In the genomic region with DNA sequence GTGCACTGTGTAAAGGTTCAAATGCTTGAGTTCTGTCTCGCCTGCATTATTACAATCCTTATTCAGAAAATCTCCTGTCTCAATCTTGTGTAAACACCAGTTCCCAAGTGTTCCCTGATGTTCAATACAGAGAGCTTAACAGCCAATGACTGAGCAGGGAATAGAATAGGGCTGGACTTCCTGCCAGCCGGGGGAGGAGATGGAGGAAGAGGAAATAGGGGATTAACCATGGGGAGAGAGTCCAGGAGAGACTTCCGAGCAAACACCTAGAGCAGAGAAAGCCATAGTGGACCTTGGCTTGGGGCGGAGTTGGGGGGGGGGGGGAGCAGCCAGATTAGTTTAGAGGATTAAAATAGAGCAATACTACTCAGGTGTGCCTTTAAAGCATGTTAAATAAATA, we compare ENCODE assay signal across 12 mouse cellular contexts. TPM values are rescaled to one million over a fixed set of nuclear protein-coding genes. Genes with fewer than 3 reads are reported as not detected.
DNase-seq lines count a peak whose midpoint lies in the region; ATAC-seq and TF ChIP-seq lines count a peak whose summit lies in the region.
"Had no signal": no experiment of that assay in that cellular context is flagged by ENCODE, and none has a peak within 500 bp of the region (broad histone marks: within the 10 kb centered on the region; RNA-seq: fewer than 3 reads in every experiment).

No protein-coding gene starts in this region.

- TF ChIP-seq EP300 in lung, postnatal 0 days (IDR thresholded peaks at IDR 0.05), result no peak

- H3K4me2 ChIP-seq in forebrain, embryonic 13.5 days, result no peak overlapping the region
- no peak overlapping the region for H3K4me2 ChIP-seq in forebrain, embryonic 16.5 days (ENCODE audit: low read length)
- no peak overlapping the region for H3K4me2 ChIP-seq in lung, postnatal 0 days (replicated peaks; ENCODE audit: low read depth, low read length)
- H3K4me2 ChIP-seq in limb, embryonic 14.5 days (replicated peaks; ENCODE audit: low read depth, low read length, severe bottlenecking), result no peak overlapping the region
- no peak overlapping the region for H3K4me2 ChIP-seq in stomach, embryonic 16.5 days (ENCODE audit: low read depth, low read length)
- no peak overlapping the region for H3K4me2 ChIP-seq in heart, embryonic 11.5 days

- TF ChIP-seq CTCF in lung, postnatal 0 days (IDR thresholded peaks at IDR 0.05), result no peak

- peak; percentile 42 for DNase-seq in lung, postnatal 0 days (ENCODE audit: low spot score)
- no peak for DNase-seq in lung, postnatal 10 days
- no peak for DNase-seq in limb, embryonic 14.5 days (ENCODE audit: low spot score)
- DNase-seq in left cerebral cortex, adult 8-10 months (ENCODE audit: low spot score in 2 of 2), result no peak
- DNase-seq: B cell, adult 2 months; cerebellum, postnatal 10 days; gastrocnemius, postnatal 14 days; retina, postnatal 1 day had no signal

- H3K36me3 ChIP-seq in forebrain, embryonic 13.5 days (ENCODE audit: poor library complexity, severe bottlenecking), result peaks cover 6% of the 10 kb centered on the region
- 0 out of 2 replicates have a peak, but pooled peaks cover 2% of the 10 kb centered on the region for H3K36me3 ChIP-seq in forebrain, embryonic 16.5 days (ENCODE audit: control insufficient read depth, insufficient read depth)
- H3K36me3 ChIP-seq in lung, postnatal 0 days (ENCODE audit: insufficient read depth, low read length), result no peaks in the 10 kb centered on the region
- peaks cover 12% of the 10 kb centered on the region for H3K36me3 ChIP-seq in limb, embryonic 14.5 days (ENCODE audit: control insufficient read depth, insufficient read depth, low read length)
- H3K36me3 ChIP-seq in stomach, embryonic 16.5 days (ENCODE audit: control insufficient read depth, insufficient read depth, low read length), result no peaks in the 10 kb centered on the region
- peaks cover 4% of the 10 kb centered on the region for H3K36me3 ChIP-seq in heart, embryonic 11.5 days (ENCODE audit: control insufficient read depth, insufficient read depth, low read length)

- H3K9me3 ChIP-seq in forebrain, embryonic 13.5 days (replicated peaks), result no peaks in the 10 kb centered on the region
- H3K9me3 ChIP-seq in forebrain, embryonic 16.5 days (ENCODE audit: control insufficient read depth, low read length), result no peaks in the 10 kb centered on the region
- no peaks in the 10 kb centered on the region for H3K9me3 ChIP-seq in lung, postnatal 0 days (ENCODE audit: low read length)
- H3K9me3 ChIP-seq in limb, embryonic 14.5 days (ENCODE audit: control insufficient read depth, low read length), result no peaks in the 10 kb centered on the region
- no peaks in the 10 kb centered on the region for H3K9me3 ChIP-seq in stomach, embryonic 16.5 days (replicated peaks; ENCODE audit: control insufficient read depth, low read length)
- no peaks in the 10 kb centered on the region for H3K9me3 ChIP-seq in heart, embryonic 11.5 days (replicated peaks; ENCODE audit: control insufficient read depth, low read length)

- no peak overlapping the region for H3K27ac ChIP-seq in forebrain, embryonic 13.5 days
- H3K27ac ChIP-seq in forebrain, embryonic 16.5 days (ENCODE audit: low read length), result no peak overlapping the region
- H3K27ac ChIP-seq in lung, postnatal 0 days (ENCODE audit: low read length), result no peak overlapping the region
- no peak overlapping the region for H3K27ac ChIP-seq in limb, embryonic 14.5 days (replicated peaks; ENCODE audit: low read depth, low read length)
- peak overlapping the region; percentile 6; the same call in 1 of the 2 replicates for H3K27ac ChIP-seq in stomach, embryonic 16.5 days (ENCODE audit: low read length)
- H3K27ac ChIP-seq in heart, embryonic 11.5 days (ENCODE audit: low read depth, low read length), result no peak overlapping the region

- ATAC-seq in forebrain, embryonic 13.5 days, result 0 out of 2 replicates have a peak, but pooled peaks have one; percentile 41
- no peak for ATAC-seq in forebrain, embryonic 16.5 days
- peak; percentile 72 for ATAC-seq in lung, postnatal 0 days
- ATAC-seq in limb, embryonic 14.5 days (ENCODE audit: low FRiP score, low read depth), result peak; percentile 38; the same call in 1 of the 2 replicates
- peak; percentile 83; the same call in 1 of the 2 replicates for ATAC-seq in stomach, embryonic 16.5 days (ENCODE audit: insufficient read depth, low FRiP score)
- no peak for ATAC-seq in heart, embryonic 11.5 days (replicated peaks; ENCODE audit: insufficient number of reproducible peaks, low FRiP score, low TSS enrichment)

- no peak overlapping the region for H3K9ac ChIP-seq in forebrain, embryonic 13.5 days
- H3K9ac ChIP-seq in forebrain, embryonic 16.5 days (replicated peaks; ENCODE audit: low read depth, low read length), result no peak overlapping the region
- H3K9ac ChIP-seq in lung, postnatal 0 days (replicated peaks; ENCODE audit: low read depth), result no peak overlapping the region
- no peak overlapping the region for H3K9ac ChIP-seq in limb, embryonic 14.5 days (ENCODE audit: low read depth, low read length, severe bottlenecking)
- no peak overlapping the region for H3K9ac ChIP-seq in stomach, embryonic 16.5 days (ENCODE audit: low read length)
- no peak overlapping the region for H3K9ac ChIP-seq in heart, embryonic 11.5 days (ENCODE audit: low read depth, low read length)

- H3K4me1 ChIP-seq in forebrain, embryonic 13.5 days, result peaks cover 18% of the 10 kb centered on the region
- peaks cover 20% of the 10 kb centered on the region for H3K4me1 ChIP-seq in forebrain, embryonic 16.5 days (replicated peaks; ENCODE audit: control insufficient read depth, insufficient read depth, low read length)
- no peaks in the 10 kb centered on the region; the same call in 1 of the 2 replicates for H3K4me1 ChIP-seq in lung, postnatal 0 days (ENCODE audit: insufficient read depth, low read depth, low read length)
- peaks cover 34% of the 10 kb centered on the region for H3K4me1 ChIP-seq in limb, embryonic 14.5 days (ENCODE audit: control insufficient read depth, insufficient read depth, low read length)
- peaks cover 25% of the 10 kb centered on the region for H3K4me1 ChIP-seq in stomach, embryonic 16.5 days (ENCODE audit: control insufficient read depth, insufficient read depth, low read length)
- peaks cover 8% of the 10 kb centered on the region for H3K4me1 ChIP-seq in heart, embryonic 11.5 days (ENCODE audit: control insufficient read depth, insufficient read depth, low read length)

- no peak for TF ChIP-seq POLR2A in limb, embryonic 14.5 days (IDR thresholded peaks at IDR 0.05; ENCODE audit: borderline replicate concordance, extremely low read depth, insufficient read depth, insufficient read length)

- WGBS in forebrain, embryonic 13.5 days, result 57% methylated on average over 4 of the region's 4 CpGs
- 44% methylated on average over 4 of the region's 4 CpGs for WGBS in forebrain, embryonic 16.5 days
- 46% methylated on average over 4 of the region's 4 CpGs for WGBS in lung, postnatal 0 days
- 57% methylated on average over 4 of the region's 4 CpGs for WGBS in limb, embryonic 14.5 days
- 45% methylated on average over 4 of the region's 4 CpGs for WGBS in stomach, embryonic 16.5 days
- WGBS in heart, embryonic 11.5 days (ENCODE audit: insufficient replicate concordance), result 74% methylated on average over 4 of the region's 4 CpGs

- H3K27me3 ChIP-seq in forebrain, embryonic 13.5 days, result no peaks in the 10 kb centered on the region
- no peaks in the 10 kb centered on the region for H3K27me3 ChIP-seq in forebrain, embryonic 16.5 days (replicated peaks; ENCODE audit: control insufficient read depth, insufficient read depth, low read length)
- H3K27me3 ChIP-seq in lung, postnatal 0 days (replicated peaks; ENCODE audit: insufficient read depth, low read length), result no peaks in the 10 kb centered on the region
- no peaks in the 10 kb centered on the region for H3K27me3 ChIP-seq in limb, embryonic 14.5 days (ENCODE audit: control insufficient read depth, insufficient read depth, low read length)
- no peaks in the 10 kb centered on the region for H3K27me3 ChIP-seq in stomach, embryonic 16.5 days (ENCODE audit: control insufficient read depth, insufficient read depth, low read length)
- H3K27me3 ChIP-seq in heart, embryonic 11.5 days (ENCODE audit: control insufficient read depth, insufficient read depth, low read length), result no peaks in the 10 kb centered on the region

- H3K4me3 ChIP-seq in forebrain, embryonic 13.5 days, result no peak overlapping the region
- no peak overlapping the region for H3K4me3 ChIP-seq in forebrain, embryonic 16.5 days (replicated peaks; ENCODE audit: low read length)
- H3K4me3 ChIP-seq in lung, postnatal 0 days (ENCODE audit: low read depth, low read length), result no peak overlapping the region
- no peak overlapping the region for H3K4me3 ChIP-seq in limb, embryonic 14.5 days (replicated peaks; ENCODE audit: low read length)
- H3K4me3 ChIP-seq in stomach, embryonic 16.5 days (replicated peaks; ENCODE audit: low read length), result no peak overlapping the region
- H3K4me3 ChIP-seq in heart, embryonic 11.5 days (ENCODE audit: low read depth, low read length), result no peak overlapping the region

RNA-seq across cellular contexts. Expression of a gene that starts 51.3 kb away (rescaled TPM):
- 22.5 and 26.6 TPM in 2 replicates for polyA plus RNA-seq in forebrain, embryonic 13.5 days (2015; fragmentation: Nextera tagmentation; extraction: Ambion mirVana)
- 20.0 and 24.9 TPM in 2 replicates for polyA plus RNA-seq in forebrain, embryonic 16.5 days (2015; fragmentation: Nextera tagmentation; extraction: Ambion mirVana)
- polyA plus RNA-seq in lung, postnatal 0 days (2015; fragmentation: Nextera tagmentation; extraction: Ambion mirVana), result 17.0 and 18.7 TPM in 2 replicates
- 42.7 and 45.1 TPM in 2 replicates for polyA plus RNA-seq in limb, embryonic 14.5 days (2012; rRNA removed)
- polyA plus RNA-seq in limb, embryonic 14.5 days (2014; fragmentation: Nextera tagmentation; extraction: Ambion mirVana), result 39.5 and 43.5 TPM in 2 replicates
- polyA plus RNA-seq in stomach, embryonic 16.5 days (2015; fragmentation: Nextera tagmentation; extraction: Ambion mirVana), result 16.8 and 17.4 TPM in 2 replicates
- total RNA-seq in left cerebral cortex, adult 8-10 months (2022), result 10 to 100 TPM; 45.9 to 47.0 (median 46.4) TPM
- polyA plus RNA-seq in heart, embryonic 11.5 days (2014; fragmentation: Nextera tagmentation; extraction: Ambion mirVana), result 20.6 and 20.8 TPM in 2 replicates

Comparison
In these comparisons a context has a peak if more than half of its experiments do, and no peak if none do; other contexts are left out.
1. ATAC-seq: peak in forebrain, embryonic 13.5 days (single experiment), lung, postnatal 0 days (single experiment), limb, embryonic 14.5 days (single experiment) and stomach, embryonic 16.5 days (single experiment); none in forebrain, embryonic 16.5 days (single experiment) and heart, embryonic 11.5 days (single experiment).